Mouse (Mus musculus) heart, embryonic 12.5 days (tissue): ENCODE data around the gene Ncoa6. TPM values are rescaled to one million over a fixed set of nuclear protein-coding genes. Genes with fewer than 3 reads are reported as not detected.

Experiments
- ATAC-seq: fragments of 200-750 bp; cut with Nextera tagmentation; 2 replicates; pipeline ENCODE4 v1.8.0; 2017; ENCODE audit warnings: moderate TSS enrichment, moderate library complexity; ENCODE audit not compliant: insufficient number of reproducible peaks, low FRiP score
- H3K27ac ChIP-seq: fragments of 300-500 bp; sonication (generic); 2 replicates; pipeline ENCODE4 v1.5.1; 2016; ENCODE audit warnings: mild to moderate bottlenecking, moderate library complexity; ENCODE audit not compliant: poor library complexity, severe bottlenecking
- H3K27me3 ChIP-seq: fragments of 300-500 bp; sonication (generic); replicated peaks from 2 replicates; pipeline ENCODE4 v1.6.1; 2016; ENCODE audit warnings: mild to moderate bottlenecking, moderate library complexity
- H3K36me3 ChIP-seq: fragments of 300-500 bp; sonication (generic); 2 replicates; pipeline ENCODE4 v1.6.1; 2016; ENCODE audit warnings: mild to moderate bottlenecking, moderate library complexity
- H3K4me1 ChIP-seq: fragments of 300-500 bp; sonication (generic); replicated peaks from 2 replicates; pipeline ENCODE4 v1.6.1; 2016; ENCODE audit warnings: mild to moderate bottlenecking
- H3K4me2 ChIP-seq: fragments of 300-500 bp; sonication (generic); 2 replicates; pipeline ENCODE4 v1.6.1; 2016; ENCODE audit warnings: mild to moderate bottlenecking, moderate library complexity
- H3K4me3 ChIP-seq: fragments of 300-500 bp; sonication (generic); 2 replicates; pipeline ENCODE4 v1.5.1; 2016; ENCODE audit warnings: mild to moderate bottlenecking
- H3K9ac ChIP-seq: fragments of 300-500 bp; sonication (generic); 2 replicates; pipeline ENCODE4 v1.6.1; 2016; ENCODE audit warnings: mild to moderate bottlenecking, moderate library complexity
- H3K9me3 ChIP-seq: fragments of 300-500 bp; sonication (generic); replicated peaks from 2 replicates; pipeline ENCODE4 v1.6.1; 2016; ENCODE audit warnings: mild to moderate bottlenecking, moderate library complexity
- WGBS: fragments of 180-500 bp; shearing (Covaris S2); methylation state at CpG from one replicate; pipeline ENCODE4 v1.1.7; 2016; 5-methylcytosine and 5-hydroxymethylcytosine counted together
- microRNA counts: library from miRNA; unstranded; fragments of <30 nt; microRNA quantifications from one replicate; lab custom pipeline; 2017
- microRNA-seq: library from miRNA; unstranded; fragments of <30 nt; microRNA quantifications from one replicate; pipeline ENCODE4, GENCODE M21; 2017
- polyA plus RNA-seq: library from polyadenylated mRNA; unstranded; fragments of >200 nt; fragmentation: Nextera tagmentation; extraction: Ambion mirVana; gene quantifications from 2 replicates; pipeline ENCODE4 v1.2.1, GENCODE M21; 2016

Gene Ncoa6
- polyA plus RNA-seq, 1 experiment from 2014 or later: 19.2 TPM

- H3K27me3 ChIP-seq: no peaks in the 10 kb centered on the region
- H3K4me1 ChIP-seq: peaks cover 25% of the 10 kb centered on the region
- 38% methylated on average over 7 of the region's 7 CpGs for WGBS
- H3K9me3 ChIP-seq: no peaks in the 10 kb centered on the region
- no peaks in the 10 kb centered on the region for H3K36me3 ChIP-seq
- peak; percentile 61; the same call in 1 of the 2 replicates for ATAC-seq
- H3K4me3 ChIP-seq: no peak overlapping the region
- H3K27ac ChIP-seq: peak overlapping the region; percentile 78
- H3K9ac ChIP-seq: no peak overlapping the region
- no peak overlapping the region for H3K4me2 ChIP-seq
Observed at GRCm38 (mm10) chr2:155369333-155369883, 104.3 kb downstream of the Ncoa6 start.

GRCm38 (mm10) chr2:155367635-155368284 is 105.9 kb downstream of the Ncoa6 start:
- Histone ChIP-seq H3K4me3 (no peak overlapping the region), H3K4me2 (no peak overlapping the region), H3K9ac (no peak overlapping the region), H3K36me3 (no peaks in the 10 kb centered on the region), H3K4me1 (peaks cover 21% of the 10 kb centered on the region), H3K27ac (no peak overlapping the region), H3K9me3 (no peaks in the 10 kb centered on the region), H3K27me3 (no peaks in the 10 kb centered on the region)
- no peak for ATAC-seq
- 64% methylated on average over 7 of the region's 7 CpGs for WGBS

DNA sequence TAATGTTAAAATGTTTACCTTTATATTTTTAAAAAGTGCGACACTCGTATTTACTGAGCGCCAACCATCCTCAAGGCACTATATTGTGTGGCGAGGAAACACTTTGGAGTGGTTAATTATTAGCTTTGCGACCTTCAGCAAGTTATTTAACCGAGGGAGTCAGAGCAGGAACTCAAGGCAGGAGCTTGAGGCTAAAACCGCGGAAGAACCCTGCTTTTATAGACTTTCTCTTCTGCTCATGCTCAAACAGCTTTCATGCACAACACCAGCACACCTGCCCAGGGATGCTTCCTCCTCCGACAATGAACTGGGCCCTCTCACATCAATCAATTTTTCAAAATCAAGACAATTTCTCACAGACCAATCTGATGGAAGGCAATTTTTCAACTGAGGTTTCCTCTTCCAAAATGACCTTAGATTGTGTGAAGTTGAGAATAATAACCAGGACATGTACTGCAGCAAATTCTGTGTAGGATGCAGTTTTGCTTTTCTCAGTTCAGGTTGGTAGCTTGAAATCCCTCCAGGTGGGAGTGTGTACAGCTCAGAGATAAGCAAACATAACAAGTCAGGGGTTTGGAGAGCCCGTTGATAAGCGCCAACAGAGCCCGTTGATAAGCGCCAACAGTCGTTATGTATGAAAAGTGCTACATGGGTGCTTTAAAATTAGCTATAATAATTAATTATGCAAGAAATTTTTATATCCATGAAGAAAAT is 115.9 kb downstream of the Ncoa6 start:
- Histone ChIP-seq H3K36me3 (no peaks in the 10 kb centered on the region), H3K4me3 (peak overlapping the region; percentile 98), H3K4me2 (peak overlapping the region; percentile 82), H3K4me1 (peaks cover 14% of the 10 kb centered on the region), H3K27ac (no peak overlapping the region), H3K9me3 (no peaks in the 10 kb centered on the region), H3K9ac (peak overlapping the region; percentile 47), H3K27me3 (peaks cover 4% of the 10 kb centered on the region; the same call in 1 of the 2 replicates)
- ATAC-seq: peak; percentile 40; the same call in 1 of the 2 replicates
- WGBS: 27% methylated on average over 14 of the region's 14 CpGs

DNA sequence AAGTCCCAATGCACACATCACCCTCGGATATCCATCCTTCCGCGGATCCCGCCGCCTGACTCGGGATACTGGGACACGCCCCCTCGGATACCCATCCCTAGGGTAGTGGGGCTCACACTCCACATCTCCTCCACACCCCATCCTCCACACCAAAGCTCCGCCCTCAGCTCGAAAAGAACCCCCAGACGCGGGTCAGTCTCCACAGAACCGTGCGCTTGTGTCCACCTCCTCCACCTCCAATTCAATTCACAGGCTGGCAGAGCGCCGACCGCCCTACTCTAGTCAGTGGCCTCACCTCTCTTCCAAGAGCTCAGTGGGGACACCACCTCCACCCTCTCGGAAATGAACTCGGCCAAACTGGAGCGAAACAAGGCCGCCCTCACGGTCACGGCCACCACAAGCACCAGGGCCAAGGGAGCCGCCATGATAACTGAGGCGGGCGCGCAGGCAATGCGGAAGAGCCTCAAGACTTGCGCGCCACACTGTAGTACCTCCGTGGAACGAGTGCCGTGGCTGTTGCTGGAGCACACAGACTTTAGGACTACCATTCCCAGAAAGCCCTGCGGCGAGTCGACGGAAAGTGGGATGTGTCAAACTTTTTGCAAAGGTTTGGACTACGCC is 116.6 kb downstream of the Ncoa6 start, which contains the start of gene Pigu:
Gene Pigu (minus strand): TSS at position 460 of the 621 bp plus-strand sequence.
- Histone ChIP-seq H3K9me3 (no peaks in the 10 kb centered on the region), H3K27me3 (peaks cover 4% of the 10 kb centered on the region; the same call in 1 of the 2 replicates), H3K4me2 (peak within 1 kb of the TSS; percentile 82), H3K4me1 (peaks cover 14% of the 10 kb centered on the region), H3K36me3 (no peaks in the 10 kb centered on the region), H3K4me3 (peak within 1 kb of the TSS; percentile 98), H3K27ac (peak within 1 kb of the TSS; percentile 82), H3K9ac (peak within 1 kb of the TSS; percentile 86)
- under 1% methylated on average over 38 of the region's 38 CpGs for WGBS
- ATAC-seq: peak; percentile 96

GRCm38 (mm10) chr2:155354402-155354801 is 119.3 kb downstream of the Ncoa6 start:
- peaks cover 8% of the 10 kb centered on the region for H3K36me3 ChIP-seq
- H3K9ac ChIP-seq: no peak overlapping the region
- peaks cover 14% of the 10 kb centered on the region for H3K4me1 ChIP-seq
- ATAC-seq: no peak
- H3K27ac ChIP-seq: no peak overlapping the region
- H3K4me2 ChIP-seq: no peak overlapping the region
- H3K27me3 ChIP-seq: no peaks in the 10 kb centered on the region
- WGBS: 88% methylated on average over 3 of the region's 3 CpGs
- no peak overlapping the region for H3K4me3 ChIP-seq
- no peaks in the 10 kb centered on the region for H3K9me3 ChIP-seq

DNA sequence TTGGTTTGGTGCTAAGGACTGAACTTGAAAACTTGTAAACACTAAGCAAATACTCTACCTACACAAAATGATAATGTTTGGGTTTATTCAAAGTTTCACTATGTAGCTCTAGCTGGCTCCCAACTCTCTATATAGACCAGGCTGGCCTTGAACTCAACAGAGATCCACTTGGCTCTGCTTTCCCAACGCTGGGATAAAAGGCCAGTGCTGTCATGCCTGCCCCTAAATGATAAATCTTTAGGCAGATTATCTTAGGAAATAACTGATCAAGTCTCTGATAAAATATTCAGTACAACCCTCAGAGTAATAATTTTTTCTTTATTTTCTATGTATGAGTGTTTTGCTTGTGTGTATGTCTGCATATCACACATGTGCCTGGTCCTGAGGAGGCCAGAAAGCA is 127.0 kb downstream of the Ncoa6 start:
- no peak overlapping the region for H3K4me2 ChIP-seq
- ATAC-seq: no peak
- no peak overlapping the region for H3K27ac ChIP-seq
- H3K4me1 ChIP-seq: no peaks in the 10 kb centered on the region
- H3K4me3 ChIP-seq: no peak overlapping the region
- H3K9me3 ChIP-seq: no peaks in the 10 kb centered on the region
- peaks cover 38% of the 10 kb centered on the region for H3K36me3 ChIP-seq
- 78% methylated on average over 1 of the region's 1 CpGs for WGBS
- no peaks in the 10 kb centered on the region for H3K27me3 ChIP-seq
- H3K9ac ChIP-seq: no peak overlapping the region

MicroRNAs within 50 kb of the gene (microRNA counts, 519-probe panel; counts per million panel counts)
- microRNA mmu-miR-695 (lab: Ali Mortazavi, UCI): not detected

Small RNAs within 50 kb of the gene (microRNA-seq; reads per million reads assigned to microRNA genes)
- gene Mir695: not detected

Other genes starting within 250 kb of the Ncoa6 start
- 341 and 361 TPM in 2 replicates for gene Dynlrb1, start 237.4 kb downstream of the Ncoa6 start, polyA plus RNA-seq
- gene Map1lc3a, start 197.6 kb downstream of the Ncoa6 start, polyA plus RNA-seq: 228 and 252 TPM in 2 replicates
- gene Pigu, start 116.5 kb downstream of the Ncoa6 start, polyA plus RNA-seq: 56.1 and 56.2 TPM in 2 replicates
- gene Trp53inp2, start 92.8 kb downstream of the Ncoa6 start, polyA plus RNA-seq: 137 and 138 TPM in 2 replicates
- gene Acss2, start 44.1 kb upstream of the Ncoa6 start, polyA plus RNA-seq: 13.0 and 14.4 TPM in 2 replicates
- 2.0 and 3.0 TPM in 2 replicates for gene Ggt7, start 44.3 kb upstream of the Ncoa6 start, polyA plus RNA-seq
- gene Gss, start 118.9 kb upstream of the Ncoa6 start, polyA plus RNA-seq: 20.2 and 21.3 TPM in 2 replicates
- 22.1 and 24.4 TPM in 2 replicates for gene Myh7b, start 137.3 kb upstream of the Ncoa6 start, polyA plus RNA-seq
- 115 and 117 TPM in 2 replicates for gene Trpc4ap, start 218.5 kb upstream of the Ncoa6 start, polyA plus RNA-seq